Mouse (Mus musculus): Measurements from ENCODE around the gene Mdk.

The Mdk gene

DNA sequence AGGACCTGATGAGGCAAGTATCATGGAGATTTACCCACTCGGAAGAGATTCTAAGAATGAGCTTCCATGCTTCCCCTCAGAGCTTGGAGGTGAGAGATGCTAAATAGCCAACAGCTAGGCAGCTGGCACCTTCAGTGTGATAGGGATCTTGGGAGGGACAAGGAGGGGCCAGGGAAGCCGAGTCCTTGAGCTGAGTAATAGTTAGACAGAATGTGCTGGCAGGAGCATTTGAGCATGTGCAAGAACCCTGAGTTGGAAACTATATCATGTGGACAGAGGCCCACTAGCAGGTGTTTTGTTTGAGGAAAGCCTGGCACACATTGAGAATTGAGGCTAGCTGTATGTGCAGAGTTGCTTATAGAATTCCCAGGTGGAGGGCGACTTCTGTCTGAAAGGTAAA lies 19.5 kb downstream of the Mdk start:
- DNase-seq = no peak

DNA sequence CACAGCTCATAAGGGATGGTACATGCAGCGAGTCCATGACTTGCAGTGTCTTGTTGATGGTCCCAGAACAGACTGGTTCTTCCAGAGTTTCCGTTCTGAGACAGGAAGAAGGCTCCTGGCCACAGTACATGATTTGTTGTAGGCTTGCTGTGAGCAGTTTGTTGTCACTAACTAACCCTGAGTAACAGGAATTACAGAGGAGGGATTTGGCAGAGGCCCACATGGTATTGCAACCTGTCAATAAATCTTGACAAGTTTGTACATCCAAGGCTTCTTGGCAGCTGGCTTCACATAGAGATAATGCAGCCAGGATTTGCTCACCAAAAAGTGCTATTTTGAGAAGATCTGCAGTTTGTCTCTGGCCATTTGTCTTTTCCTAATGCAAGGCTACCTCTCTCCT lies 26.0 kb downstream of the Mdk start:
- no peak for DNase-seq

DNA sequence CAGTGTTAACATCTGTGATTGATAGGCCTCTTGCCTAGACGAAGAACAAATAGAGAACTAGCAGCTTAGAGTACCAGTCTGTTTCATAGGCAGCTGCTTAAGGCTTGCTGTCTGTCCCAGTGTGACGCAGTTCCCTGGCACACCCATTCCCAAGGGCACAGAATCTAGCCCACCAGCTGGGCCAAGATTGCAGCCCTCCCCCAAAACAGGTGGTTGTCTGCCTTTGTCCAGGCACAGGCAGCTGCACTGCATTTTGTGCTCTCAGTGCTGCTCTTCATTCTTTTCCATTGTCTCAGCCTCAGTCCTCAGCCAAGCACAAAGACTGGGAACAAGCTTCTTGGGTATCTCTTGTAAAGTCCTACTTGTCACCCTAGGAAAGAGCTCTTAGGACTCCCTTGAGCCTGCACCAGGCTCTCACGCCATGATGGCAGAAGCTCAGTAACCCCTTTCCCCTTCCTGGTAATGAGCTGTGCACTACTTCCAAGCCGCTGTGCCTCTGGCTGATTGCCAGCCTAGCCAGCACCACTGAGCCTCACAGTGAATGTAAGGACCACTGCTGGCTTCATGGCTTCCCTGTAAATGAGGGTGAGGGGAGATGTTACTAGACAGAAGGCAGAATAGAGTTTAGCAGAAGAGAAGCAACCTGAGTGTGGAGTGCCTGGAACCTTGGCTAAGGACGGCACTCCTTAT lies 27.3 kb downstream of the Mdk start:
- no peak for DNase-seq

GRCm38 (mm10) chr2:91903171-91903925 lies 28.7 kb downstream of the Mdk start:
- no peak for DNase-seq

GRCm38 (mm10) chr2:91902336-91902735 lies 29.8 kb downstream of the Mdk start:
- DNase-seq = no peak

GRCm38 (mm10) chr2:91900431-91900830 lies 31.7 kb downstream of the Mdk start:
- no peak for DNase-seq

DNA sequence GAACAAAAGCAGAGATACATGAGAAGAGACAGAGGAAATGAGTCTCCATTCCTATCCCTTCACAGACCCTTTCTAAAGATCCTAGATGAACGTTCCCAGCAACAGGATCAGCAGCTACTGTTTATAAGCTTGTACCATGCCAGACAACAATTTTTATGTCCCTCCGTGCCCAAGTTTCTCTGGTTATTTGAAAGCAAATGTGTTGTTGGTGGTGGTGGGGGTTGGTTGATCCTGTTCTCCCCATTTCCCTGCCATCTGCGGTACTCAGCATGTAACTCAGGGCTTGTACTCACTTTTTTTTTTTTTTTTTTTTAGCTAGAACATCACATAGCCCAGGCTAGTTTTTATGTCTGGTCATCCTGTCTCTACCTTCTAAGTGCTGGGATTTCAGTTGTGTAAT lies 33.0 kb downstream of the Mdk start:
- no peak for DNase-seq

DNA sequence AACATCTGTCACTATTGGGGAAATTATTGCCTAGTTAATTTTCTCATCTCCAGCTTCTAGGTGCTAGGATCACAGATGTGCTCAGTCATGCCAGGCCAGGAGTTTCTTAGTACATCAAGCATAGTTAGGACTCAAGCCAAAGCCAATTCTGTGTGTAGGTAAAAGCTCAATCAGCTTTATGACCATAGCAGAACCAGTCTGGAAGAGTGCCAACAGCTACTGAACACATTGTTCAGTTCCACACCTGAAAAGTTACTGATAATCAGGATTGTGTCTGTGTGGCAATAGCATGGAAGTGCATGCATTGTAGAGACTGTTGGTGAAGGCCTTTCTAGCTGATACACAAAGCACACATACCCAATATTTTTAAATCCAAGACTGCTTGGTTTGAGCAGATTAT lies 34.1 kb downstream of the Mdk start:
- DNase-seq = no peak

- no peak for DNase-seq
Measured at GRCm38 (mm10) chr2:91895401-91895800, 36.7 kb downstream of the Mdk start.

DNA sequence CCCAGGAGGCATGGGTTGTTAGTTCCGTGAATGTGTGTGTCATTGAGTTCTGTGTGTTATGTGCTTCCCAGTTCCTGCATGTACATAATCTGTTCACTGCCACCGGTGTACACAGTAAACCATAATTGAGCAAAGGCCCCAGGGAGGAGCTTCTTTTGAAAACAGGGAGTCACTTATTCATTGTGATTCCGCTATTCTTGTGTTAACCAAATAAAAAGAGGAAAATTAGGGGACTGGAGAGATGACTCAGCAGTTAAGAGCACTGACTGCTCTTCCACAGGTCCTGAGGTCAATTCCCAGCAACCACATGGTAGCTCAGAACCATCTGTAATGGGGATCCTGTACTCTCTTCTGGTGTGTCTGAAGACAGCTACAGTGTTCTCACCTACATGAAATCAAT lies 37.4 kb downstream of the Mdk start:
- no peak for DNase-seq

DNA sequence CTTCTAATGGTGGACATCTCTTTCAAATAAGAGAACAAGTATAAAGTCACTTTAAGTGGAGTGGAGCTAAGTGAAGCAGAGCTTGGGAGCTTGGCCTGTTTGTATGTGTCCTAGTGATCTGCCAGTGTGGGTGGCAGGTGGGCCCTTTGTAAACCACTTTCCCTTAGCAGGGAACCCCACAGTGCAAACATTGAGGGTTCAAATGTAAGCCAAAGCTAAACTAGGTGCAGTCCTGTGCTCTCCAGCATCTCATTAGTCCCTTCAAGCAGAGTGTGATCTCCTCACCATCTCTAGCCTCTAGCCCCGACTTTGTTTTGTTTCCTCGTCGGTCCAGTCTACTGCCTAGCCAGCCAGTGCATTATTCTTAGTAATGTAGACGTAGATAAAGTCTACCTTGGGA lies 47.5 kb downstream of the Mdk start:
- no peak for DNase-seq

DNA sequence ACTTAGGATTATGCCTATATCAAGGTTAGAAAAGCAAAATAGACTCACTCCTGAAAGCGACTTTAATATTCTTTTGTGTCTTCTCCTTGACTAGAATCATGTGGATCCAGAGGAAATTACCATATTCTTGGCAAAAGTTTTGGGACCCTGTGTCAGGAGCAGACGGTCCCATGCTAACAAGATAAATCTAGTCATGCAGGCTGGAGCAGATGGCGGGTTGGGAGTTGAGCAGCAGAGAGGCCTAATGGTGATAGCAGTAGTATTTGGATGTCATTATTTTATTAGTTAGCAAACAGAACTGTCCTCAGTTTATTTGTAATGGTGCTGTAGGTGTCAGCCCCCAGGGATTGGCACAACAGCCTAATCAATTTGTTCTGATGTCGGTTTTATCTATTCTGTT lies 48.1 kb downstream of the Mdk start:
- no peak for DNase-seq

Measured in kidney, postnatal 4 days (tissue).